Mouse (Mus musculus): ENCODE measurements around the gene Fyn.

Gene Fyn

DNA sequence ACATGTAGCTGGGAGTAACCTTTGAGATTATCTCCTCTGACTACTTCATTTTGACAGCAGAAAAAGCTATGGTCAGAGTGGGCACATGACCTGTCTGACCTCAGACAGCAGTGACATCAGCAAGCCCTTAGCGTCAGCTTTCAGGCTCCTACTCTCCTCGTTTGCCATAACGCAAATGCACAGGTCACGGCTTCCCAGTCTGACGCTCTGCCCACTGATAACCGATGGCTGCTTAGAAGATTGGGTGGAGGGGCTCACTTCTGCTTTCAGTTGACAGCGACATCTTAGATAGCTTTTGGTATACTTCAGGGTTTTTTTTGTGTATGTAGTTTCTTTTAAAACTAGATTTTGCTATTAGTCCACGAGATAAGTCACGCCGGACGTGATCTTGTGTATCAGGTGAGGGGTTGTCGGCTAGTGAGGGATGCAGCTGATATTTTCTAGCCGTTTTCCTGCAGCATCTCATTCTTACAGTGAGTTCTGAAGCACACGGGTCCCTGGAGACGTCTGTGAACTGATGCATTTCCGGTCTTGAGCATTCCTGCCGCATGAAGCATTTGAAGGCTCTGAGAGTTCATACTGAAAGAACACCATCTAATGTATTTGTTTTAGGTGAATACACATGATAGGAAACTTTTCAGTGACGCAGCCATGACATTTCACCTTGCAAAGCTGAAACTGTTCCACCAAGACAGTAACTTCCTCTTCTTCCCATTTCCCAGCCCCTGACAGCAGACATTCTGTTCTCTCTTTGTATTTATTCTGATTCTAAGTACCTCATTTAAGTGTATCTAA lies 44.4 kb downstream of the Fyn start:
- in situ Hi-C loops (cut with MboI), result no loop called here

DNA sequence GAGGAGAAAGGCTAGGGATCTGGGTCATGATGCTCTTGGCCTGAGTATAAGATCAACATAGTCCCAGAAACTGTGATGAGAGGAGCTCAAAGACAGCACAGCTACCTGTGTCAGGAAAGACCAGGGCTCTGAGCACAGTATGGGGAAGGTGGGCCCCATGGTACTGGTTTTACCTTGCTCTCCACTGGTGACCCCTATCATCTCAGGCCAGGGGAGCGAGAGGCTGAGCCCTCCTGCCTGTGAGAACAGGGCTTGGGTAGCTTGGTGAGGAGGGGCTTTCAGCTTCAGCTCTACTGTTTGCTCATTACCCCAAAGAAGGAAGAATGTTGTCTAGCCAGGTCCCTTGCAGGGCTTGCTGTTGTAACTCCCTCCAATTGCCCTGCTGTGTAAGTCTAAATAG lies 45.4 kb downstream of the Fyn start:
- in situ Hi-C loops (cut with MboI), result no loop called here

DNA sequence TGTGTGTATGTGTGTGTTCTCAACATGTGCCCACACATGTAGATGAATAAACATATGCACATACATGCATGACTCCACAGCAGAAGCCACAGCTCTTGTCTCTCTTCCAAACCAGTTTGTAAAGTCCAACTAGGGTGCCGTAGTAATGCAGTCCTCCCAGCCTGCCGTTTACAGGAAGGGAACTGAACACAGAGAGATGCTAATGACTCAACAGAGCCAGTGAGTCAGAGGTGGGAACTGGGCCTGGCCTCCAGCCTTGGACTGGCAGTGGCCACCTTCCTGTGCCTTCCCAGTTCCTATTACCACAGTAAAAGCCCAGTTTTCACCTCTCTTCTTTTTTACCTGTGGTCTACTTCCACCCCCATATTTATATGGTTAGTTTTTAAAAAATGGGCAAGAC lies 46.9 kb downstream of the Fyn start:
- in situ Hi-C loops (cut with MboI), result no loop called here

DNA sequence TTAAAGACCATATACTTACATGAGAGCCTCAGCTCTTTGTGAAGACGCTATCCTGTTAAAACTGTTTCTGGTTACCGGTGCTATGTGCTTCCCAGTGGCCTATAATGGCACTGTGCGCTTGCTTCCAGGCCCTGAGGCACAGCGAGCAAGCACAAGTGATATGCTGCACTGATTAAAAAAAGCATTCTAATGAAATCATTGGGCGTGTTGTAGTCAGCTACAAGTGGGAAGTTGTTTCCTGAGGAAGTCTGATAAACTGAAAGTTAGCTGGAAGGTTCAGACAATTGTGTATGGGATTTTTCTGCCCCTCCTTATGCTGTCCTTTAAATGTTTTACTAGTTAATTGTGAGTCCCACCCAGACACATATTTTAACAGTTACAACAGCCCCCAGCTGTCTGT lies 49.0 kb downstream of the Fyn start:
- in situ Hi-C loops (cut with MboI), result no loop called here

DNA sequence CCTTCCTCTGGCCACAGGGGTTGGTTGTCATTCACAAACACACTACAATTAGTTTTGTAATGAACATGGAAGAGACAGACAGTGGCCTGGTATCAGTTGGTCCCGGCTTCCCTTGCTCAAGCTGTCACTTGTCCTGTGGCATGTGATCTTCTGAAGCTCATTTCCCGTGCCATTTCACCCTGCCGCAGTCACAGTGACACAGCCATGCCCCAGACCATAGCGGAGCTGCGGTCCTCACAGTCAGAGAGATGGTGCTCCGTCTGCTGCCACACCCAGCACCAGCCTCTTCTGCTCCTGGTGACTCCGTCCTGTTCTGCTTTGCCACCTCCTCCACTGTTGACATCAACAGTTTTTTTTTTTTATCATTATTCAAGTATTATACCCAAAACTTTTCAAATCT lies 49.7 kb downstream of the Fyn start:
- in situ Hi-C loops (cut with MboI), result no loop called here

GRCm38 (mm10) chr10:39420842-39421617 lies 52.4 kb downstream of the Fyn start:
- in situ Hi-C loops (cut with MboI), result no loop called here

DNA sequence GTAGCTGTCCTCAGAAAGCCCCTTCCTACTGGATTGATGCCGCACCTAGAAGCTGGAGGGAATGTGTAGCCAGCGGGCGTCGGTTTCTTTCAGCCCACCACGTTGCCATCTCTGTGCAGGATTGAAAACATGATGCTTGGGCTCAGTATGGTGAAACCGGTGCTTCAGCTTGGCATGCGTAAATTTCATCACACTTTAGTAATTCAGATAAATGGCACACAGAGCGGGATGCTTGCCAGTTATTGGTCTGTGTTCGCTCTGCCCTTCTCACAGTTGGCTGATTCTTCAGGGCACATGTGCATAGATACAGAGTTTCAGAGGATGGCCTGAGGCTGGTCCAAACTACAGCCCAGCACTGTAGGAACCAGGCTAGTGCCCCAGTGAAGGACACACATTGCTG lies 53.1 kb downstream of the Fyn start:
- in situ Hi-C loops (cut with MboI), result no loop called here

- in situ Hi-C loops (cut with MboI), result no loop called here
These were observed 56.0 kb downstream of the Fyn start for GRCm38 (mm10) chr10:39424643-39425042.

- in situ Hi-C loops (cut with MboI), result no loop called here
These were observed 57.4 kb downstream of the Fyn start for GRCm38 (mm10) chr10:39426033-39426432.

DNA sequence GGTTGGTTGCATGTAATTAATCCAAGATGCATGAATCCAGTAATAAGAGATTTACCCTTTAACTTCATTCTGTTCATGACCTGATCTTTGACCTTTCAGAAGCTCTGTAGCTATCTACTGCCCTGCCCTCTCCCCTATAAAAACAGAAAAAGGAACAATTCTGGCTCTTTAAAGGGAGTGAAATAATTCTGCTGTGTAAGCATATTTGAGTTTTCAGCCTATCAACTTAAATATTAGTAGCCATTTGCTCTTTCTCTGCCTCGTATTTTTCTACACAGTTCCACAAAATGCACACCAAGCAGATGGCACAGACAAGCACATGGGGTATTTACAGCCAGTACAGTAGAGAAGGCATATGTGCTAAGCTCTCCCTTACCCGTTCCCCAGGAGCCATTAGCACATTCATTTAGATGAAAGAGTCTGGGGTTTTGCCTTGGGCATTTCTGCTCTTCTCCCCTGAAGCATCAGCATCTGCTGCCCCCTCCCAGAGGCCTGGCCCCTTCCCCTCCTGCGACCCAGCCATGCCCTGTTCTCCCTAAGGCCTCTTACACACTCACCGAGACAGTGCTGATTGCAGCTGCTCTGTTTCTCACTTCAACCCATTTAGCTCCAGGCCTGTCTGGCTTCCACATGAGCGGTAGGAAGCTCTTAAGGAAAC lies 58.3 kb downstream of the Fyn start:
- in situ Hi-C loops (cut with MboI), result no loop called here

GRCm38 (mm10) chr10:39429661-39430060 lies 61.0 kb downstream of the Fyn start:
- in situ Hi-C loops (cut with MboI), result no loop called here

GRCm38 (mm10) chr10:39430074-39430764 lies 61.6 kb downstream of the Fyn start:
- in situ Hi-C loops (cut with MboI), result no loop called here

DNA sequence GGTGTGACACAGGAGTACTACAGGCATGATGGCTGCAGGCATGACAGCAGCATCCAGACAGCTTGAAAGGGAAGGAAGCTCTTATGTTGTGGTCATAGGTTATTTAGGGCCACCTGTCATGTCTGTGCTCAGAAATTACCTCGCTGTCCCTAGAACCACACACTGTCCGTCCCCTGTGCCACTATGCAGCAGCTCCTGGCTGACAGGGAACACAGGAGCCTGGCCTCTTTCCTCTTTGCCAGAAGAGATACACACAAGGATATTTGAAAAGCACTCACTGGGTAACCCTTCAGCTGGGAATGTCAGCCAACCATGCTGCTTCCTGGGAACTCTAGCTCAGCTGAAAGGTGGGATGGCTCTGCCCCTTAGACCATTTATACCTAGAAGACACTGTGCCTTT lies 62.6 kb downstream of the Fyn start:
- in situ Hi-C loops (cut with MboI), result no loop called here

GRCm38 (mm10) chr10:39432648-39433568 lies 64.3 kb downstream of the Fyn start:
- in situ Hi-C loops (cut with MboI), result no loop called here

GRCm38 (mm10) chr10:39433893-39434292 lies 65.2 kb downstream of the Fyn start:
- in situ Hi-C loops (cut with MboI), result no loop called here

DNA sequence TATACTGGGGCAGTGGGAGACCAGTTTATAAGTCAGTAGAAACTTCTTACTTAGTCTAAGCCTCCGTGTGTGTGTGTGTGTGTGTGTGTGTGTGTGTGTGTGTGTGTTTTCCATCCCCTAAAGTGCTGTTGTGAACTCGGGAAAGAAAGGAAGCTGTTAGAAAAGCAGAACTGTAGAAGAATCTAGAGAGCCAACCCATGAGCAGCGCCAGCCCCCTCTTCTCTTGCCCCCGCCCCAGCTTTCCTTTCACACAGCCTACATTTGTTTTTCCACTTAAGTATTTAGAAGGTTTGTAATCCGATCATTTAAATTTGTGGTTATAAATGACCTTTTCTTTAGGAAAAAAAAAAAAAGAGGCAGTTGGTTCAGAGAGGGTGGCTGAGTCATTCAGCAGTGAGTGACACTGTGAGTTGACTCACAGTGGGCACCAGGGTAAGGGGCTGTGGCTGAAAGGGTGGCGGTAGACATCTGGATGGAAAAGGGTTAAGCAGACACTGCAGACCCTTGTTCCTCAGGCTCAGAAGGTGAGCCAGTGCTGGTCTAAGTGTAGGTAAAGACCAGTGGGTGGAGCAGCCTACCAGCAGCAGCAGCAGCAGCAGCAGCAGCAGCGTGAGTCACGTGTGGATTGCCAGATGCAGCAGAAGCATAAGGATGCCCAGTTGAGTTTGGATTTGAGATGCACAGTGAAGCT lies 66.2 kb downstream of the Fyn start:
- in situ Hi-C loops (cut with MboI), result no loop called here

- in situ Hi-C loops (cut with MboI), result no loop called here
These were observed 70.2 kb downstream of the Fyn start for GRCm38 (mm10) chr10:39438905-39439304.

DNA sequence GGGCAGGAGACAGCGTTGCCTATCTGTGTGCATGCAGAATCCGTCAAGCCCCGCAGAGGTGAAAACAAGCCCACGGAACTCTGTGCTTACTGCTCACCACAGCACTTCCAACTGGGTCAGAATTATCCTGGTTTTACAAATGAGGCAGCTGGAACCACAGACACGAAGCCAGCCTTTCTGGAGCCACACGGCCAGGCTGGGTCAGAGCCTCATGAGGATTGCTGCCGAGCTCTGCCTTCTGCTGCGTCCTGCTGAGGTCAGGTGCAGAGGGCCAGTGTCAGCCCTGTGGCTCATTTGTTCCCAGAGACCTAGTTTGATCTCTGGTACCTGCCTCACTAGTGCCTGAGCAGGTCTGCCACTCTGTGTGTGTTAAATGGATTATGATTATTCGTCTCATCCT lies 71.9 kb downstream of the Fyn start:
- in situ Hi-C loops (cut with MboI), result no loop called here

DNA sequence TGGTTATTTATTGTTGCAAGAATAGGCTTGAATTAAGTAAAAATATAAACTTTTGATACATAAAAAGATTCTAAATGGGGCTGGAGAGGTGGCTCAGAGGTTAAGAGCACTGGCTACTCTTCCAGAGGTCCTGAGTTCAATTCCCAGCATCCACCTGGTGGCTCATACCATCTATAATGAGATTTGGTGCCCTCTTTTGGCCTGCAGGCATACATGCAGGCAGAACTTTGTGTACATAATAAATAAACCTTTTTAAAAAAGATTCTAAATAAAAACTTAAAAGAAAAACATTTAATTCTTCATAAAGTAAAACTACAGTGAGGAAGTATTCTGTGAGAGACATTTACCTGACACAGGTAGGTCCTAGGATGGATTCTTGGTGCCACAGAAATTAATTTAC lies 73.0 kb downstream of the Fyn start:
- in situ Hi-C loops (cut with MboI), result no loop called here

DNA sequence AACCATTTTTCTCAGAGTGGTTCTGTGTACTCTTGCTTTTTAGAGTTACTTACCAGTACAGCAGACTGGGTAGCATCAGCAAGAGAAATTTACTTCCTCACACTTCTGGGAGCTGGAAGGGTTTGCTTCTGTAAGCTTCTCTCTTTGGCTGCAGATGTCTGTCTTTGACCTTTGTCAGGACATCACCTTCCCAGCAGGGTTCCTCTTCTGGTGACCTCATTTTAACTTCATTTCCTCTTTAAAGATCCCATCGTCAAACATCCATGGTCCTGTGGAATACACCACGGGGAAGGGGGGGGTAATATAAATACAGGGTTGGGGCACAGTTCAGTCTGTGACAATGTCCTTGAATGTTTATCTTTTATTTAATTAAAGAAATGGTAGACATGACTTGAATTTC lies 74.5 kb downstream of the Fyn start:
- in situ Hi-C loops (cut with MboI), result no loop called here

DNA sequence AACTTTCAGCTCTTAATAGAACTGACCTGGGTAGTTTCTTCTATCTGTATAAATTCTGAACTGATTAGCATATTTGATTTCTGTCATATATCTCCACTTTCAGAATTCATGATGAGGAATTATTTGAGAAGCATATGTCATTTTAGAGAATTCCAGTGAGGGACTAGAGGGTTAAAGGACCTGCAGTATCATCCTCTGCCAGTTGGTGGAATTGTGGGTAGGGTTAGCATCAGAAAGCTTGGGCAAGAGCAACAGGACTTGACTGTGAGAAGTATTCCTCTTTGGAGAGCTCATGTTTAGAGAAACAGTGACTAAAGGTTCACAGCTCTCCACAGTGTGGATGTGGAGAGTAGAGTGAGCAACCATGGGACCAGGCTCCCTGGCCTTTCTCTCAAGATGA lies 75.3 kb downstream of the Fyn start:
- in situ Hi-C loops (cut with MboI), result no loop called here
